Mouse (Mus musculus) bone marrow macrophage, adult 2 months (primary cell): Measurements from ENCODE around the gene Naxd. TPM values are rescaled to one million over a fixed set of nuclear protein-coding genes. Genes with fewer than 3 reads are reported as not detected.

ENCODE experiments used
- H3K27ac ChIP-seq: 2 replicates; pipeline ENCODE4 v1.5.1; 2012; ENCODE audit warnings: low read depth, low read length; ENCODE audit not compliant: insufficient read depth
- H3K4me1 ChIP-seq: 2 replicates; pipeline ENCODE4 v1.6.1; 2012; ENCODE audit warnings: low read length; ENCODE audit not compliant: control insufficient read depth, insufficient read depth
- H3K4me3 ChIP-seq: 2 replicates; pipeline ENCODE4 v1.5.1; 2012; ENCODE audit warnings: mild to moderate bottlenecking, low read length, moderate library complexity; ENCODE audit not compliant: insufficient read depth
- CTCF ChIP-seq: IDR thresholded peaks from 2 replicates; pipeline ENCODE4 v1.5.1; 2012; ENCODE audit warnings: low read depth, mild to moderate bottlenecking, low read length, moderate library complexity
- POLR2A ChIP-seq: IDR thresholded peaks from 2 replicates; pipeline ENCODE4 v1.6.1; 2012; ENCODE audit warnings: mild to moderate bottlenecking, low read depth, low read length, borderline replicate concordance
- polyA plus RNA-seq: library from polyadenylated mRNA; stranded (reverse); fragments of >200 nt; gene quantifications from 2 replicates; pipeline ENCODE4 v1.2.4, GENCODE M21; 2012; ENCODE audit not compliant: missing spikeins, insufficient read depth, insufficient read length

Naxd gene
- polyA plus RNA-seq, 1 experiment = 45.1 TPM

- H3K27ac ChIP-seq = no peak overlapping the region
- no peak for TF ChIP-seq CTCF
- TF ChIP-seq POLR2A = no peak
- H3K4me3 ChIP-seq = no peak overlapping the region
- peaks cover 47% of the 10 kb centered on the region for H3K4me1 ChIP-seq
Measured at GRCm38 (mm10) chr8:11470694-11471093, 26.6 kb upstream of the Naxd start.

GRCm38 (mm10) chr8:11471309-11471708, 26.0 kb upstream of the Naxd start:
- no peak overlapping the region for H3K27ac ChIP-seq
- TF ChIP-seq POLR2A (no peak), CTCF (no peak)

GRCm38 (mm10) chr8:11473072-11473471, 24.2 kb upstream of the Naxd start:
- no peak for TF ChIP-seq POLR2A
- TF ChIP-seq CTCF = no peak
- no peak overlapping the region for H3K27ac ChIP-seq
- H3K4me1 ChIP-seq = peaks cover 48% of the 10 kb centered on the region
- H3K4me3 ChIP-seq = no peak overlapping the region

More at GRCm38 (mm10) chr8:11471309-11471708, 26.0 kb upstream of the Naxd start:
- H3K4me1 ChIP-seq = peaks cover 46% of the 10 kb centered on the region
- no peak overlapping the region for H3K4me3 ChIP-seq

DNA sequence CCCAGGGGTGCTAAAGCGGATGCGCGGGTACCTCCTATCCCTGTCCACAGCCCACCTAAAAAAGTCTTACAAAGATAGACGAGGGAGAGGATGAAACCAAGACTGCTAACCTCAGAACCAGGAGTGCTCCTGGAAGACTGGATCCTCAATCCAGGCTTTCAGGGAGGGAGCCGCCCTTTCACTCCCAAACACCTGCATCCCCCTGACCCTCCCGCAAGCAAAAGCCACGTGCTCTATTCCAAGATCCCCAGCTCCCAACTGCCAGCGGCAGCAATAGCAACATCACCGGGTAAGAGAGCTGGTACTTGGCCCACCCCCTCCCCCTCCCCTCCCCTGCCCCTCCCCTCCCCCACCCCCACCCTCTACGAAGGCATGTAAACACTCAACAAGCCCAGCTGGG, 21.9 kb upstream of the Naxd start:
- Histone ChIP-seq H3K4me1 (peaks cover 43% of the 10 kb centered on the region), H3K4me3 (no peak overlapping the region), H3K27ac (no peak overlapping the region)
- TF ChIP-seq CTCF (no peak), POLR2A (no peak)

DNA sequence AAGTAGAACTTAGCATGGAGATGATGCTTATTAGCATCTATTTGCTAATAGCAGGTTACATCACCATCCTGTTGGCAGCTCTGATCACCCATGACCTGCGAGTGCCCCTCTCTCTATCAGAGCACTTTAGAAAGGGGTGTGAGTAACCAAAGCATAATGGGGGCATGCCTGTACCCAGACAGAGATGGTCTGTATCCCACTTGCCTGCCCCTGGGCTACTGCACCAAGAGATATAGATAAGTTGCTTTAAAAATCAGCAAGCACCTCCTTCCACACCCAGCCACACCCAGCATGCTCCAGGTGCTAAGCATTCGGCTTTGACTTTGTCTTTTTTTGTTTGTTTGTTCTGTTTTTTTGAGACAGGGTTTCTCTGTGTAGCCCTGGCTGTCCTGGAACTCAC, 21.4 kb upstream of the Naxd start:
- Histone ChIP-seq H3K4me1 (peaks cover 40% of the 10 kb centered on the region), H3K4me3 (peak overlapping the region; percentile 93; the same call in 1 of the 2 replicates), H3K27ac (no peak overlapping the region)
- TF ChIP-seq CTCF (0 out of 2 replicates have a peak, but pooled peaks have one; percentile 15), POLR2A (no peak)

DNA sequence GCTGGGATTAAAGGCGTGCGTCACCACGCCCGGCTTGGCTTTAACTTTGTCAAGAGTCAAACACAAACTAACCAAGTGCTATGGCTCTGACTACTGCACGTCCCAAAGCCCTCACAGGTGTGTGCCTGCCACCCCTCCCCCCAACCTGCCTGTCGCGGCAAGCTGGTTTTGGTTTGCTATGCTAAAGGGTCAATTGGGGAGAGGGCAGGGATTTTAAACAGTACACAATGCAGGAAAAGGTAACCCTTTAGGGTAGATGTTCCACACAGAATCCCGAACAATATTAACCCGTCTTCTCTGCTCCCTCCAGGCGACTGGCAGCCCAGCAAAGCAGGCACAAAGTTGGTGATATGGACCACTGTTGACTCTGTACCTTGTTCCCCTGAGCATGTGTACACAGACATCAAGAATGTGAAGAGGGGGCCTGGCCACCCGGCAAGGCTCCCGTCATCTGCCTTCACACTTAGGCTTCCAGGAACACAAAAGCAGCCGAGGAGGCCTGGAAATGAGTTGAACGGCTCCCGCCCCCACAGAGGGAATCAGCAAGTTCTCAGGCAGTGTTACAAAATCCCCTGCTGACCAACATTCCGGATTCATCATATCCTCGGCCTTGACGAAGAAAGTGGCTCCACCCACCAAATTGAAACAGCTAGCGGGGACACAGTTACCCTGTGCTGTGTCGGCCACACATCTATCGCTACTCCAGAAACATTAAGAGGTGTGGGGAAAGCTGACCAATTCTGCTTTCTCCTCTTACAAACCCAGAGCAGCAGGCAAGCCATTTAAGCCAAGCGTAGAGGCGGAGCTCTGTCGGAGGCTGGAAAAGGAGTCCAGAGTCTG, 20.7 kb upstream of the Naxd start:
- H3K27ac ChIP-seq = peak overlapping the region; percentile 87
- H3K4me1 ChIP-seq = peaks cover 33% of the 10 kb centered on the region
- no peak for TF ChIP-seq CTCF
- no peak for TF ChIP-seq POLR2A
- H3K4me3 ChIP-seq = peak overlapping the region; percentile 93

DNA sequence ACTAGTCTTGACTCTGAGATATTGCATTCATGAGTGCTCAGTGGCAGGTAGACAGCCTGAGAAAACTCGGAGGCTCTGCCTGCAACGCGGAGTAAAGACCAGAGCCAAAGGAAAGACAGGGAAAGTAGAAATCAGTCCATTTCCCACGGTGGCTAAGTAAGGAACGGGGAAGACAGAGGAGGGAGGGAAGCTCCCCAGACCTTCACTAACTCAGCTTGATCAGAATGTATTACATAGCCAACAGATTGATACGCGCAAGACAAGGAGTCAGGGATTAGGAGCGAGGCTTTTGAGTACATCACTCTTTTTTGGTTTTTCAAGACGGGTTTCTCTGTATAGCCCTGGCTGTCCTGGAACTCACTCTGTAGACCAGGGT, 20.1 kb upstream of the Naxd start:
- Histone ChIP-seq H3K4me1 (peaks cover 31% of the 10 kb centered on the region), H3K27ac (peak overlapping the region; percentile 87), H3K4me3 (peak overlapping the region; percentile 93)
- TF ChIP-seq CTCF (no peak; the same call in 1 of the 2 replicates), POLR2A (no peak)

GRCm38 (mm10) chr8:11477811-11478761, 19.2 kb upstream of the Naxd start, which contains the start of gene Rab20:
TSS of gene Rab20 (minus strand) at chr8:11478710.
- peak within 1 kb of the TSS; percentile 87 for H3K27ac ChIP-seq
- H3K4me1 ChIP-seq = peaks cover 27% of the 10 kb centered on the region
- TF ChIP-seq POLR2A = no peak; the same call in 1 of the 2 replicates
- no peak for TF ChIP-seq CTCF
- peak within 1 kb of the TSS; percentile 93 for H3K4me3 ChIP-seq

DNA sequence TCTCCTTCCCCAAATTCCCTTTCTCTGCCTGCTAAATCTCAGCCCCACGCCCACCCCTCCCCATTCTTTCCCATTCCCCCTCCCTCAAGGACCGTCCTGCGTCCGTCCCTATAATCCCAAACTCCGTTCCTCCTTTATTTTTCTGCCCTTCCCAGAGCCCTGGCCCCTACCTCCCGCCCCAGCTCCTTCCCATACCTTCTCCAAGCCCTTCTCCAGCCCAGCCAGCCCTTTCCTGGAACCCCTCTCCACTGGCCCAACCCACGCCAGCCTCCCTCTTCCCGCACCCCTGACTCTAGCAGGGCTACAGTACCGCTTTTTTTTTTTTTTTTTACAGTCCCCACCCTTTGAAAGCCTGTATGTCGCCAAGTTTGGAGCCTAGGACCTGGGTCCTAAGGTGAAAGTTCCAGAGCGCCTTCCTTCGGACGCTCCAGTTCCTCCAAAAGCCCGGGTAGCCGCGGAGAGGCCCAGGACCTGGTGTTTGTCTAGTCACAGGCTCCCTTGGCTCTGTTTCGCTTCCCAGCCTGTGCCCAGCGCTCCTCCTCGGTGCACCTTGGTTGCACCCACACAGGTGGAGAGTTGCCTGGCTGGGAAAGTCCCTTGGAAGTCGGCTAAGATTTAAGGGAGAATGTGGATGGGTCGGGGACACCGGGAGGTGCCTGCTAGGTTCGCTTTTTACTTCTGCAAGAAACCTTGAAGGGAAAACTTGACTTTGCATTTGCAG, 18.3 kb upstream of the Naxd start:
- Histone ChIP-seq H3K4me3 (no peak overlapping the region), H3K27ac (no peak overlapping the region), H3K4me1 (peaks cover 18% of the 10 kb centered on the region)
- TF ChIP-seq CTCF = no peak
- TF ChIP-seq POLR2A = no peak
